ENCODE assay signal across 9 mouse cellular contexts in the genomic region with DNA sequence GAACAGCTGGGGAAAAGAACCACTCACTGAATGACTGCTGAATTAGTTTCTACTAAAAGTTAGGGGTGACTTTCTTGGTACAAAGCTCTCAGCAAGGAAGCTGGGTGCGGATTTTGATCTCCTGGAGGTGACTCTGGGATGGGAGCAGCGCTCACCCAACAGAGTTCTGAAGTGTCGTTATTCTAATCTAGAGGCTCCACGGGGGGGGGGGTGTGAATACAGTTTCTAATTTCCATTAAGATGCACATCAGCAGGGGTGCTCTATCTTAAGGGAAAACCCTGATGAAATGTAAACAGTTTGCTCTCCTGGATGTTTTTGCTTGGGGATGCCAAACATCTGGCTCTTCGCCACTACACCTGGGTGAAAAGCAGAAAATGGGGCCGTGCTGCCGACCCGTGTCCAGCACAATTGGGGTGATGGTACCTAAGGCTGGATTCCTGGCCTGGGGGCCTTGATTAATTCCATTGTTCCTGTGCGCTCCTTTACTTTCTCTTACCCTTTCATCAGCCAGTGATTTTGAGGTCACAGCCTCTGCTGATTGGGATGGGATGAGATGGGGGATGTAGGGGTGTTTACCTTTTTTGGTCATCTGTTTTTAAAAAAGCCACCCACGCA. TPM values are rescaled to one million over a fixed set of nuclear protein-coding genes. Genes with fewer than 3 reads are reported as not detected.
A peak's percentile ranks its signal among the peaks of the same experiment; 100 is the strongest.
DNase-seq lines count a peak whose midpoint lies in the region; ATAC-seq lines count a peak whose summit lies in the region.
"Had no signal": no experiment of that assay in that cellular context is flagged by ENCODE, and none has a peak within 500 bp of the region (broad histone marks: within the 10 kb centered on the region; RNA-seq: fewer than 3 reads in every experiment).

No protein-coding gene starts in this region.

- peak overlapping the region; percentile 86 for H3K9ac ChIP-seq in kidney, embryonic 14.5 days (ENCODE audit: low read depth, low read length)
- peak overlapping the region; percentile 92 for H3K9ac ChIP-seq in embryonic facial prominence, embryonic 11.5 days (replicated peaks; ENCODE audit: low read length)
- H3K9ac ChIP-seq in hindbrain, embryonic 13.5 days: no peak overlapping the region
- no peak overlapping the region for H3K9ac ChIP-seq in midbrain, embryonic 16.5 days (ENCODE audit: low read depth, low read length)

- H3K27me3 ChIP-seq in kidney, embryonic 14.5 days (ENCODE audit: control insufficient read depth, insufficient read depth, low read length): no peaks in the 10 kb centered on the region
- no peaks in the 10 kb centered on the region for H3K27me3 ChIP-seq in embryonic facial prominence, embryonic 11.5 days (ENCODE audit: control insufficient read depth, insufficient read depth, low read length)
- H3K27me3 ChIP-seq in hindbrain, embryonic 13.5 days: peaks cover 29% of the 10 kb centered on the region
- peaks cover 7% of the 10 kb centered on the region; the same call in 1 of the 2 replicates for H3K27me3 ChIP-seq in midbrain, embryonic 16.5 days (ENCODE audit: control insufficient read depth, insufficient read depth, low read depth, low read length)

- H3K36me3 ChIP-seq in kidney, embryonic 14.5 days (ENCODE audit: control insufficient read depth, insufficient read depth, low read length): no peaks in the 10 kb centered on the region
- no peaks in the 10 kb centered on the region for H3K36me3 ChIP-seq in embryonic facial prominence, embryonic 11.5 days (replicated peaks; ENCODE audit: control insufficient read depth, insufficient read depth, low read depth, low read length)
- H3K36me3 ChIP-seq in hindbrain, embryonic 13.5 days: no peaks in the 10 kb centered on the region
- H3K36me3 ChIP-seq in midbrain, embryonic 16.5 days (ENCODE audit: control insufficient read depth, insufficient read depth, low read length): no peaks in the 10 kb centered on the region

- no peak overlapping the region; the same call in 1 of the 2 replicates for H3K27ac ChIP-seq in kidney, embryonic 14.5 days (ENCODE audit: low read depth, low read length)
- H3K27ac ChIP-seq in embryonic facial prominence, embryonic 11.5 days (replicated peaks; ENCODE audit: low read depth, low read length): no peak overlapping the region
- no peak overlapping the region for H3K27ac ChIP-seq in hindbrain, embryonic 13.5 days
- no peak overlapping the region for H3K27ac ChIP-seq in midbrain, embryonic 16.5 days (ENCODE audit: low read length)

- no peaks in the 10 kb centered on the region for H3K9me3 ChIP-seq in kidney, embryonic 14.5 days (ENCODE audit: control insufficient read depth, low read length)
- H3K9me3 ChIP-seq in embryonic facial prominence, embryonic 11.5 days (replicated peaks; ENCODE audit: control insufficient read depth, low read length): no peaks in the 10 kb centered on the region
- H3K9me3 ChIP-seq in hindbrain, embryonic 13.5 days: no peaks in the 10 kb centered on the region
- H3K9me3 ChIP-seq in midbrain, embryonic 16.5 days (replicated peaks; ENCODE audit: control insufficient read depth, low read length, poor library complexity, severe bottlenecking): no peaks in the 10 kb centered on the region

- H3K4me2 ChIP-seq in kidney, embryonic 14.5 days (replicated peaks; ENCODE audit: low read depth, low read length): peak overlapping the region; percentile 75
- peak overlapping the region; percentile 71 for H3K4me2 ChIP-seq in embryonic facial prominence, embryonic 11.5 days (ENCODE audit: low read depth, low read length)
- peak overlapping the region; percentile 91 for H3K4me2 ChIP-seq in hindbrain, embryonic 13.5 days
- peak overlapping the region; percentile 99; the same call in 1 of the 2 replicates for H3K4me2 ChIP-seq in midbrain, embryonic 16.5 days (ENCODE audit: low read length)

- WGBS in kidney, embryonic 14.5 days: 28% methylated on average over 10 of the region's 10 CpGs
- WGBS in embryonic facial prominence, embryonic 11.5 days: 8% methylated on average over 10 of the region's 10 CpGs
- 12% methylated on average over 10 of the region's 10 CpGs for WGBS in hindbrain, embryonic 13.5 days
- WGBS in midbrain, embryonic 16.5 days: 18% methylated on average over 10 of the region's 10 CpGs

- H3K4me1 ChIP-seq in kidney, embryonic 14.5 days (ENCODE audit: control insufficient read depth, insufficient read depth, low read length): peaks cover 22% of the 10 kb centered on the region
- H3K4me1 ChIP-seq in embryonic facial prominence, embryonic 11.5 days (ENCODE audit: control insufficient read depth, insufficient read depth, low read length): 0 out of 2 replicates have a peak, but pooled peaks cover 3% of the 10 kb centered on the region
- H3K4me1 ChIP-seq in hindbrain, embryonic 13.5 days (replicated peaks): peaks cover 18% of the 10 kb centered on the region
- peaks cover 11% of the 10 kb centered on the region for H3K4me1 ChIP-seq in midbrain, embryonic 16.5 days (ENCODE audit: control insufficient read depth, insufficient read depth, low read length)

- peak overlapping the region; percentile 81 for H3K4me3 ChIP-seq in kidney, embryonic 14.5 days (ENCODE audit: low read length)
- H3K4me3 ChIP-seq in embryonic facial prominence, embryonic 11.5 days (ENCODE audit: low read depth, low read length): peak overlapping the region; percentile 88
- H3K4me3 ChIP-seq in hindbrain, embryonic 13.5 days: peak overlapping the region; percentile 54
- no peak overlapping the region for H3K4me3 ChIP-seq in midbrain, embryonic 16.5 days (ENCODE audit: low read depth, low read length)

- ATAC-seq in kidney, embryonic 14.5 days (ENCODE audit: low FRiP score, low TSS enrichment): no peak
- no peak for ATAC-seq in embryonic facial prominence, embryonic 11.5 days (replicated peaks; ENCODE audit: insufficient number of reproducible peaks, low FRiP score, low TSS enrichment, low read depth)
- ATAC-seq in hindbrain, embryonic 13.5 days (ENCODE audit: low FRiP score): no peak
- ATAC-seq in midbrain, embryonic 16.5 days: no peak

- DNase-seq in kidney, adult 18-20 months: no peak
- no peak for DNase-seq in embryonic facial prominence, embryonic 11.5 days (ENCODE audit: low spot score)
- no peak for DNase-seq in urinary bladder, postnatal 10 days (ENCODE audit: low spot score)
- no peak for DNase-seq in layer of hippocampus, postnatal 10 days (ENCODE audit: low spot score in 2 of 2)
- DNase-seq in adrenal gland, adult 18-20 months (ENCODE audit: low spot score in 2 of 2): no peak
- DNase-seq: thymus, postnatal 36 days had no signal

RNA-seq across cellular contexts. Expression of gene Ror1, which starts 1.9 kb away (rescaled TPM):
- polyA plus RNA-seq in kidney, embryonic 14.5 days (2014; fragmentation: Nextera tagmentation; extraction: Ambion mirVana): 11.3 and 12.8 TPM in 2 replicates
- 15.5 and 17.3 TPM in 2 replicates for polyA plus RNA-seq in embryonic facial prominence, embryonic 11.5 days (2014; fragmentation: Nextera tagmentation; extraction: Ambion mirVana)
- 1.9 and 2.0 TPM in 2 replicates for polyA plus RNA-seq in hindbrain, embryonic 13.5 days (2015; fragmentation: Nextera tagmentation; extraction: Ambion mirVana)
- polyA plus RNA-seq in midbrain, embryonic 16.5 days (2015; fragmentation: Nextera tagmentation; extraction: Ambion mirVana): 0.83 and 0.84 TPM in 2 replicates
- 1 to 10 TPM; 1.7 to 2.0 TPM for total RNA-seq in layer of hippocampus, postnatal 10 days (2021)
- total RNA-seq in adrenal gland, adult 18-20 months (2021): 1 to 10 TPM; 2.0 to 3.4 TPM

Comparison
In these comparisons a context has a peak if more than half of its experiments do, and no peak if none do; other contexts are left out.
1. H3K9ac ChIP-seq: peak in kidney, embryonic 14.5 days (single experiment) and embryonic facial prominence, embryonic 11.5 days (single experiment); none in hindbrain, embryonic 13.5 days (single experiment) and midbrain, embryonic 16.5 days (single experiment).
2. Peak in every context shown above with its lines, with median percentiles within 50 percentile points of each other: H3K4me2 ChIP-seq.